Mouse (Mus musculus) forebrain, embryonic 15.5 days (tissue): ENCODE measurements at regions not wholly inside any gene's neighbourhood (a gene's known extent, or its start where the extent isn't known, plus 50 kb on each side); places are given as distances from the start of the nearest gene placed in this dataset.

ENCODE experiments used
- ATAC-seq: fragments of 200-750 bp; cut with Nextera tagmentation; replicated peaks from 2 replicates; pipeline ENCODE4 v1.8.0; 2017; ENCODE audit warnings: mild to moderate bottlenecking, moderate TSS enrichment, moderate library complexity
- H3K27ac ChIP-seq: fragments of 300-500 bp; sonication (generic); replicated peaks from 2 replicates; pipeline ENCODE4 v1.5.1; 2015; ENCODE audit warnings: mild to moderate bottlenecking, inconsistent platforms
- H3K27me3 ChIP-seq: fragments of 300-500 bp; sonication (generic); 2 replicates; pipeline ENCODE4 v1.6.1; 2015; ENCODE audit warnings: inconsistent platforms
- H3K36me3 ChIP-seq: fragments of 300-500 bp; sonication (generic); 2 replicates; pipeline ENCODE4 v1.6.1; 2015; ENCODE audit warnings: mild to moderate bottlenecking, inconsistent platforms
- H3K4me1 ChIP-seq: fragments of 300-500 bp; sonication (generic); 2 replicates; pipeline ENCODE4 v1.6.1; 2015; ENCODE audit warnings: inconsistent platforms
- H3K4me2 ChIP-seq: fragments of 300-500 bp; sonication (generic); replicated peaks from 2 replicates; pipeline ENCODE4 v1.6.1; 2015; ENCODE audit warnings: mild to moderate bottlenecking, inconsistent platforms
- H3K4me3 ChIP-seq: fragments of 300-500 bp; sonication (generic); 2 replicates; pipeline ENCODE4 v1.5.1; 2015; ENCODE audit warnings: mild to moderate bottlenecking, inconsistent platforms
- H3K9ac ChIP-seq: fragments of 300-500 bp; sonication (generic); replicated peaks from 2 replicates; pipeline ENCODE4 v1.6.1; 2015; ENCODE audit warnings: mild to moderate bottlenecking, inconsistent platforms
- H3K9me3 ChIP-seq: fragments of 300-500 bp; sonication (generic); 2 replicates; pipeline ENCODE4 v1.6.1; 2016; ENCODE audit warnings: inconsistent platforms
- WGBS: fragments of 180-500 bp; shearing (Covaris S2); methylation state at CpG from one replicate; pipeline ENCODE4 v1.1.7; 2015; ENCODE audit warnings: mixed read lengths; 5-methylcytosine and 5-hydroxymethylcytosine counted together

- H3K4me1 ChIP-seq = no peaks in the 10 kb centered on the region
- H3K27me3 ChIP-seq = no peaks in the 10 kb centered on the region
- no peak overlapping the region for H3K4me3 ChIP-seq
- no peaks in the 10 kb centered on the region for H3K9me3 ChIP-seq
- H3K9ac ChIP-seq = no peak overlapping the region
- no peak overlapping the region for H3K4me2 ChIP-seq
- no peak for ATAC-seq
- H3K27ac ChIP-seq = no peak overlapping the region
- 22% methylated on average over 4 of the region's 4 CpGs for WGBS
- H3K36me3 ChIP-seq = no peaks in the 10 kb centered on the region
Measured at GRCm38 (mm10) chr16:93533205-93533604, 70.7 kb downstream of the Setd4 start.

DNA sequence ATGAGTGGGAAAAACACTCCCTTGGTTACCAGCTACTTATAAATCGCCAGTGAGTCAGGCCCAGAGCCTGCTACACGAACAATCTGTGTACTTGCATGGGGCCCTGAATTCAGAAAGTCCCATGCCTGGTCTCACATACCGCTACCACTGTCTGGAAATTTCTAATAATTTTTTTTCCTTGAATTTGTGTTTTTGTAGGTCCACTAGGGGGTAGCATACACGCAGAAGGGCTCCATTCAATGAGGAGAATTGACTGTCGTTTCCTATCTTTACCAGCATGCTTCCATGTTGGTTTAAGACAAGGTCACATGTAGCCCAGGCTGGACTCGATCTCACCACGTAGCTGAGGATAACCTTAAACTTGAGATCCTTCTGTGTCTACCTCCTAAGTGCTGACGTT lies 71.9 kb downstream of the Setd4 start:
- no peak overlapping the region for H3K4me2 ChIP-seq
- WGBS = 82% methylated on average over 8 of the region's 8 CpGs
- no peak for ATAC-seq

DNA sequence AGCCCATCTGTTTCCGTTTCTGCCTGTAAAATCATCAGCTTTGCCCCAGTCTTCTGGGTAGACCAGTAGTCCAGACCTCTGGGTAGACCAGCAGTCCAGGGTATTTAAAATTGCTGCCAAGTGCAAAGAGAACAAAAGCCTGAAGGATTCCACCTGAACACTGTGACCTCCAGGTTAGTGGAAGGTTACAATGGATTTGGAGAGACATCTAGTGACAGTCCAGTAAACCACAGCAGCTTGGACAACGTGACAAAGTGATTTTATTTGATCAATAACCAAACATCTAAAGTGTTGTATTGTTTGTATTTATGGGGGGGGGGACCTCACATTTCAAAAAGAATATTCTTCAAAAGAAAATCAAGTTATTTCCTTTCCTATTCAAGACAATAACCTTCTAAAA lies 81.4 kb downstream of the Setd4 start:
- Histone ChIP-seq H3K9ac (no peak overlapping the region), H3K27me3 (no peaks in the 10 kb centered on the region), H3K36me3 (no peaks in the 10 kb centered on the region), H3K4me2 (no peak overlapping the region), H3K4me1 (no peaks in the 10 kb centered on the region), H3K9me3 (no peaks in the 10 kb centered on the region), H3K4me3 (no peak overlapping the region), H3K27ac (no peak overlapping the region)
- WGBS = 76% methylated on average over 2 of the region's 2 CpGs
- no peak for ATAC-seq

More for the DNA sequence above, 71.9 kb downstream of the Setd4 start:
- Histone ChIP-seq H3K4me3 (no peak overlapping the region), H3K9ac (no peak overlapping the region), H3K27ac (no peak overlapping the region), H3K27me3 (no peaks in the 10 kb centered on the region), H3K9me3 (no peaks in the 10 kb centered on the region), H3K4me1 (no peaks in the 10 kb centered on the region), H3K36me3 (no peaks in the 10 kb centered on the region)

DNA sequence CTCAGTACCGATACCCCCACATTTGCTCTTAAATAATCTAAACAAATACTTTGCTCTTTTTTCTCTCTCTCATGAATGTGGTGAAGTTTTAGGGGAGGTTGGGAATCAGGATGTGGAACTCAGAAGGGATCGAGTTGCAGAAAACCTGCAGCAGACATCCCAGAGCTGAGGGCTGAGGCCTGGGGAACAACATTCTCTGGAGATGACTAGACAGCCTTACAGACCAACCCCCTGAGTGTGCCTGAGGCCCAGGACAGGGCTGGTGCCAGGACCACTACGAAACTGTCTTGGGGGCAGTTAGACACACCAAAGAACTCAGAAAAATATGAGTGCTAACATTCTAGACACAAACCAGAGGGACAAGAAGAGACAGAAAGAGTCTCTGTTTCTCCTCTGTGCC lies 83.4 kb downstream of the Setd4 start:
- Histone ChIP-seq H3K36me3 (no peaks in the 10 kb centered on the region), H3K4me2 (no peak overlapping the region), H3K9me3 (no peaks in the 10 kb centered on the region), H3K4me1 (no peaks in the 10 kb centered on the region), H3K4me3 (no peak overlapping the region), H3K9ac (no peak overlapping the region), H3K27ac (no peak overlapping the region), H3K27me3 (no peaks in the 10 kb centered on the region)
- WGBS = 87% methylated on average over 3 of the region's 3 CpGs
- no peak for ATAC-seq

GRCm38 (mm10) chr16:93518620-93519019 lies 85.2 kb downstream of the Setd4 start:
- no peak overlapping the region for H3K9ac ChIP-seq
- H3K27ac ChIP-seq = no peak overlapping the region
- H3K4me1 ChIP-seq = no peaks in the 10 kb centered on the region
- no peak overlapping the region for H3K4me3 ChIP-seq
- WGBS = 76% methylated on average over 1 of the region's 1 CpGs
- no peaks in the 10 kb centered on the region for H3K36me3 ChIP-seq
- H3K4me2 ChIP-seq = no peak overlapping the region
- H3K9me3 ChIP-seq = no peaks in the 10 kb centered on the region
- no peak for ATAC-seq
- no peaks in the 10 kb centered on the region for H3K27me3 ChIP-seq

DNA sequence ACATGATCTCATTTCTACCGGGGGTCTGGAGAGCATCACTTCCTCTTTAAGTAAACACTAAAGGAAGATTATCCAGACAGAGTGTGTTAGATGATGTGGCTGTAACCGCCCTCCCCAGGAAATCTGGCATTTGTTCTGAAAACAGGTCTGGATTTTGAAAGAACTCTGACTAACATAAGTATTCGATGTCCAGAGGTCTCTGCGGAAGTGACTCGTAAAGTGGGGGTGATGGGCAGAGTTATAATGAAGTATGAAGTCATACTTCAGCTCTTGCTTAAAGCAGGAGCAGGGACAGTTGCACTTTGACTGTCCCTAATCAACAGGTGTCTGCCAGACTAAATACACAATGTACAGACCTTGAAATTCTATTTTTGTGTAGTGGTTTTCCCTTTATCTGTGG lies 87.1 kb downstream of the Setd4 start:
- Histone ChIP-seq H3K27me3 (no peaks in the 10 kb centered on the region), H3K4me3 (no peak overlapping the region), H3K27ac (no peak overlapping the region), H3K9me3 (no peaks in the 10 kb centered on the region), H3K4me2 (no peak overlapping the region), H3K36me3 (no peaks in the 10 kb centered on the region), H3K4me1 (no peaks in the 10 kb centered on the region), H3K9ac (no peak overlapping the region)
- WGBS = 86% methylated on average over 5 of the region's 5 CpGs
- ATAC-seq = no peak

DNA sequence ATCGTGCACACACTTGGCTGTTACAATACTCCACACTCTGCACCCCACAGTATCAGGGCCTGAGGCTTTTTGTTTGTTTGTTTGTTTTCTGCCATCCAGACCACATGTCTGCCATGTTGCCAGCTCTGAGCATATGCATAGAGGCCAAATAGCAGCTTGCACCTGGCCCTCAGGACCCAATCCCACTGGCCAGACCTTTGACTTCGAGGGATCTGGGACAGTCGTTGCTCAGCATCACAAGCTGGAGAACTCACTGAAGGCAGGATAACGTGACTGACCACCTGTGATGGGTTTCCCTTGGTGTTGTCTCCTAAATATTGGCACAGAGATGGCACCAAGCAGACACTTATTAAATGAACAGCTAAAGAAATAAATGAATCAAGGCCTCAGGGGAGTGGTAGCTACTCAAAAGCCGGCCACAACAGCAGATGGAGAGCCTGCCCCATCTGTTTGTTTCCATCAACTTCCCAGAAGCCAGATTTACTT lies 88.4 kb downstream of the Setd4 start:
- H3K4me1 ChIP-seq = no peaks in the 10 kb centered on the region
- H3K9ac ChIP-seq = no peak overlapping the region
- ATAC-seq = peak; percentile 69
- H3K27me3 ChIP-seq = no peaks in the 10 kb centered on the region
- H3K4me3 ChIP-seq = no peak overlapping the region
- no peaks in the 10 kb centered on the region for H3K9me3 ChIP-seq
- H3K4me2 ChIP-seq = no peak overlapping the region
- H3K27ac ChIP-seq = no peak overlapping the region
- H3K36me3 ChIP-seq = no peaks in the 10 kb centered on the region
- WGBS = 57% methylated on average over 5 of the region's 5 CpGs

GRCm38 (mm10) chr16:93513616-93514041 lies 90.2 kb downstream of the Setd4 start:
- WGBS = 94% methylated on average over 5 of the region's 5 CpGs
- Histone ChIP-seq H3K4me1 (no peaks in the 10 kb centered on the region), H3K4me2 (no peak overlapping the region), H3K27me3 (no peaks in the 10 kb centered on the region), H3K4me3 (no peak overlapping the region), H3K9ac (no peak overlapping the region), H3K27ac (no peak overlapping the region), H3K36me3 (no peaks in the 10 kb centered on the region), H3K9me3 (no peaks in the 10 kb centered on the region)
- ATAC-seq = no peak

DNA sequence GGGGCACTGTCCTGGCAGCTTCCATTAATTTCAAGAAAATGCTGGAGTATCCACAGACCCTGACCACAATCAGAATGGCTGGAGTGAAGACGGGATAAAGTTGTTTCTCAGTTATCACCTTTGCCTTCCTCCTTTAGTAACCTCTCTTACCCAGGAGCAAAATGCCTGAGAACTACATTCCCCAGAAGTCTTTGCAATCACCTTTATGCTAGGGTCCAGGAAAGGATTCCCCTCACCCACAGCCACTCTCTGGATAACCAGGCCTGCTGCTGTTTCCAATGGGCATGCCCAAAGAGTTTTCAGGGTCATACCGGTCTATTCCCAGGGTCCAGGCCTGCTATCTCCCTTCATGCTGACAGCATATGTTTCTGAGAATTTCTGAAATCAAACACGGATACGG lies 91.9 kb downstream of the Setd4 start:
- 85% methylated on average over 4 of the region's 4 CpGs for WGBS
- ATAC-seq = no peak
- no peaks in the 10 kb centered on the region for H3K36me3 ChIP-seq
- no peak overlapping the region for H3K27ac ChIP-seq
- no peaks in the 10 kb centered on the region for H3K27me3 ChIP-seq
- no peak overlapping the region for H3K4me3 ChIP-seq
- H3K4me2 ChIP-seq = no peak overlapping the region
- H3K9me3 ChIP-seq = no peaks in the 10 kb centered on the region
- H3K4me1 ChIP-seq = no peaks in the 10 kb centered on the region
- no peak overlapping the region for H3K9ac ChIP-seq

DNA sequence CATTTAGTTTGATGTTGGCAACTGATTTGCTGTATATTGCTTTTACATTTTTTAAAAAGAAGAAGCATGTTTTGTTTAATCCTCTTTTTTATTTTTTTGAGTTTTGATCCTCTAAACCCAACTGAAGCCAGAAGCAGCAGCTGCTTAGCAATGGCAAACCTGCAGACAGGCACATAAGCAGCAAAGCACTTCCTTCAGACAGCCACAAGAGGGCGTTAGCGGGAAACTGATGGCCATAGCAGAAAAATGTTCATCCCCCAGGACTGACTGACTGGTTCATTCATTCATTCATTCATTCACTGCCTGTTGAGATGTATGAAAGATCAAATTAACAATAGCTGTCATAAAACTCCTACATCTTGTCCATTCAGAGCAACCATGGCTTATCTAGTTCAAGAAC lies 92.3 kb downstream of the Setd4 start:
- Histone ChIP-seq H3K36me3 (no peaks in the 10 kb centered on the region), H3K27me3 (no peaks in the 10 kb centered on the region), H3K4me1 (no peaks in the 10 kb centered on the region), H3K9ac (no peak overlapping the region), H3K4me3 (no peak overlapping the region), H3K9me3 (peaks cover under 1% of the 10 kb centered on the region), H3K27ac (no peak overlapping the region), H3K4me2 (no peak overlapping the region)
- WGBS = 1% methylated on average over 2 of the region's 2 CpGs
- no peak for ATAC-seq

DNA sequence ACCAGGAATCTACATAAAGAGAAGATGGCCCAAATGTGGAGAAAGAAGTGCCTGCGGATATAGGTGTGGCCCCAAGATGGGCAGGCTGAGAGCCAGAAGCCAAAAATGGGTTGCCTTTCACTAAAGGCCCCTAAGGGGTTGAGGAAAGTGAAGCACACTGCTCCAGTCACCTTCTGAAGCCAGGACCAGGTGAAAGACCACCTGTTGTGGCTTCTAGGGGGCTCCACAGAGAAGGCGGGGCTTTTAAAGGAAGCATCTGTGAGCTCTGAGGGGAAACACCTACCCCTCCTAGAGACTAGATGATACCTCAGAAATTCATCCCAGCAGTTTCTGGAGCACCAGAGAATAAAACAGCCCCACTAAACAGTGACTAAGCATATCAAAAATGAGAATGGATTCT lies 105.1 kb downstream of the Setd4 start:
- H3K4me3 ChIP-seq = no peak overlapping the region
- no peaks in the 10 kb centered on the region for H3K27me3 ChIP-seq
- peaks cover 5% of the 10 kb centered on the region; the same call in 1 of the 2 replicates for H3K9me3 ChIP-seq
- no peaks in the 10 kb centered on the region for H3K36me3 ChIP-seq
- no peak overlapping the region for H3K27ac ChIP-seq
- no peak for ATAC-seq
- 92% methylated on average over 2 of the region's 2 CpGs for WGBS
- H3K4me2 ChIP-seq = no peak overlapping the region
- H3K9ac ChIP-seq = no peak overlapping the region
- H3K4me1 ChIP-seq = no peaks in the 10 kb centered on the region

DNA sequence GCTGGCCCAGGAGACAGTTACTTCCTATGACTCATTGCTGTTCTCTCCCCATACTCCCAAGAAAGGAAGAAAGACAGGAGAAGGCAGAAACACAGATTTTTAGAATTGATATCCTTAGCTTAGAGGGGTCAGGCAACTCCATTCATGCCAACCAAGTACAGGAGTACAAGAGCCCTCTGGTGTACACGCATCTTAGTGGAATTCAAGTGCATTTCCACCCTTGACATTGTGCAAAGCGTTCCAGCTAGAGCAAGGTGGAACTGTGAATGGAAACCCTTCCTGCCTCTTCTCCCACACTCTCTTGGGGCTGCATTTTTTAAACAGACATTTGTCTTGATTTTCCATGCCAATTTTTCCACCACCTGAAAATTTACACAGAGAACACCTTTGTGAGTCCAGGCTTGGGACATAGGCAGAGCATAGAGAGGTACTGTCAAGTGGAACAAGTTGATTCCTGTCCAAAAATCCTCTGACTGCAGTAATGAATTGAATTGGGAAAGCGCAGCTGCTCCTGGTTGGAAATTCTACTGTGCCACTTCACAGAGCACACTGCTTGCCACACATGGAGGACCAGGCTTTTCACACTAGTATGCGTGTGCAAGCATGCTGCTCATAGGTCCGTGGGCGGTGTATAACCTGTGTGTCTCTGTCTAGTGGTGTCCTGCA lies 110.4 kb downstream of the Setd4 start:
- H3K4me2 ChIP-seq = no peak overlapping the region
- H3K27me3 ChIP-seq = no peaks in the 10 kb centered on the region
- no peak overlapping the region for H3K9ac ChIP-seq
- H3K4me1 ChIP-seq = no peaks in the 10 kb centered on the region
- WGBS = 89% methylated on average over 6 of the region's 6 CpGs
- H3K4me3 ChIP-seq = no peak overlapping the region
- ATAC-seq = no peak
- no peaks in the 10 kb centered on the region for H3K9me3 ChIP-seq
- H3K36me3 ChIP-seq = no peaks in the 10 kb centered on the region
- H3K27ac ChIP-seq = no peak overlapping the region
